Mouse (Mus musculus) liver, embryonic 16.5 days (tissue): ENCODE results near the gene Gm19684. TPM values are rescaled to one million over a fixed set of nuclear protein-coding genes. Genes with fewer than 3 reads are reported as not detected.
"Not testable (repeated sequence)": the region's sequence is repeated elsewhere in the genome, so short reads cannot be mapped to it uniquely, and the experiment has no call there.

Source experiments
- ATAC-seq: fragments of 200-750 bp; cut with Nextera tagmentation; 2 replicates; pipeline ENCODE4 v1.8.0; 2017; ENCODE audit warnings: low read depth, mild to moderate bottlenecking, moderate number of reproducible peaks, moderate library complexity
- H3K27ac ChIP-seq: fragments of 300-500 bp; sonication (generic); 2 replicates; pipeline ENCODE4 v1.5.1; 2014; ENCODE audit warnings: mild to moderate bottlenecking, low read length
- H3K27me3 ChIP-seq: fragments of 300-500 bp; sonication (generic); 2 replicates; pipeline ENCODE4 v1.6.1; 2014; ENCODE audit warnings: low read depth, low read length, mixed read lengths; ENCODE audit not compliant: control insufficient read depth, insufficient read depth
- H3K36me3 ChIP-seq: fragments of 300-500 bp; sonication (generic); 2 replicates; pipeline ENCODE4 v1.6.1; 2014; ENCODE audit warnings: mild to moderate bottlenecking; ENCODE audit not compliant: control insufficient read depth, insufficient read depth
- H3K4me1 ChIP-seq: fragments of 300-500 bp; sonication (generic); 2 replicates; pipeline ENCODE4 v1.6.1; 2014; ENCODE audit warnings: low read depth, low read length, mixed read lengths; ENCODE audit not compliant: control insufficient read depth
- H3K4me2 ChIP-seq: fragments of 300-500 bp; sonication (generic); 2 replicates; pipeline ENCODE4 v1.6.1; 2014; ENCODE audit warnings: low read depth, low read length, mixed read lengths
- H3K4me3 ChIP-seq: fragments of 300-500 bp; sonication (generic); 2 replicates; pipeline ENCODE4 v1.5.1; 2014; ENCODE audit warnings: low read depth, mild to moderate bottlenecking, low read length
- H3K9ac ChIP-seq: fragments of 300-500 bp; sonication (generic); 2 replicates; pipeline ENCODE4 v1.6.1; 2014; ENCODE audit warnings: low read depth, low read length
- H3K9me3 ChIP-seq: fragments of 300-500 bp; sonication (generic); replicated peaks from 2 replicates; pipeline ENCODE4 v1.6.1; 2016; ENCODE audit warnings: low read length; ENCODE audit not compliant: control insufficient read depth
- WGBS: fragments of 180-500 bp; shearing (Covaris S2); extraction: QIAGEN DNeasy Blood & Tissue Kit; methylation state at CpG from one replicate; pipeline ENCODE4 v1.1.7; 2014; ENCODE audit not compliant: insufficient replicate concordance; 5-methylcytosine and 5-hydroxymethylcytosine counted together
- polyA plus RNA-seq: library from polyadenylated mRNA; unstranded; fragments of >200 nt; fragmentation: Nextera tagmentation; extraction: Ambion mirVana; gene quantifications from 2 replicates; pipeline ENCODE4 v1.2.1, GENCODE M21; 2015

Gene Gm19684
- polyA plus RNA-seq, 1 experiment from 2014 or later = not detected

GRCm38 (mm10) chr17:36168039-36168652 lies 46.7 kb downstream of the Gm19684 start, which contains the start of gene Gm8909:
Gene Gm8909 (minus strand): TSS chr17:36168537.
- H3K4me1 ChIP-seq = no peaks in the 10 kb centered on the region
- H3K9ac ChIP-seq = no peak within 1 kb of the TSS
- 3% methylated on average over 63 of the region's 63 CpGs for WGBS
- H3K27ac ChIP-seq = no peak within 1 kb of the TSS
- peak within 1 kb of the TSS; percentile 51 for H3K4me2 ChIP-seq
- no peaks in the 10 kb centered on the region for H3K36me3 ChIP-seq
- H3K27me3 ChIP-seq = peaks cover 47% of the 10 kb centered on the region
- H3K4me3 ChIP-seq = peak within 1 kb of the TSS; percentile 58
- ATAC-seq = no peak
- no peaks in the 10 kb centered on the region for H3K9me3 ChIP-seq

GRCm38 (mm10) chr17:36169094-36169493 lies 47.6 kb downstream of the Gm19684 start:
- not testable (repeated sequence) for H3K9ac ChIP-seq, H3K27ac ChIP-seq, ATAC-seq, H3K36me3 ChIP-seq, H3K4me1 ChIP-seq, H3K4me2 ChIP-seq, H3K9me3 ChIP-seq, H3K4me3 ChIP-seq
- H3K27me3 ChIP-seq = peaks cover 47% of the 10 kb centered on the region
- WGBS = no CpG with 5 or more reads among the region's 1 CpGs

- no peak for ATAC-seq
These were observed 48.3 kb downstream of the Gm19684 start for GRCm38 (mm10) chr17:36169753-36170152.

GRCm38 (mm10) chr17:36170287-36170814 lies 48.9 kb downstream of the Gm19684 start:
- ATAC-seq = no peak
- Histone ChIP-seq H3K4me2 (no peak overlapping the region), H3K27ac (no peak overlapping the region), H3K27me3 (peaks cover 38% of the 10 kb centered on the region), H3K4me3 (no peak overlapping the region), H3K4me1 (no peaks in the 10 kb centered on the region), H3K9me3 (no peaks in the 10 kb centered on the region), H3K36me3 (no peaks in the 10 kb centered on the region), H3K9ac (no peak overlapping the region)
- 12% methylated on average over 1 of the region's 1 CpGs for WGBS

More at GRCm38 (mm10) chr17:36169753-36170152, 48.3 kb downstream of the Gm19684 start:
- no peaks in the 10 kb centered on the region for H3K36me3 ChIP-seq
- no peak overlapping the region for H3K9ac ChIP-seq
- peaks cover 44% of the 10 kb centered on the region for H3K27me3 ChIP-seq
- H3K9me3 ChIP-seq = no peaks in the 10 kb centered on the region
- no peak overlapping the region for H3K4me3 ChIP-seq
- H3K27ac ChIP-seq = no peak overlapping the region
- H3K4me2 ChIP-seq = no peak overlapping the region
- no peaks in the 10 kb centered on the region for H3K4me1 ChIP-seq

GRCm38 (mm10) chr17:36176132-36176531 lies 54.7 kb downstream of the Gm19684 start:
- not testable (repeated sequence) for ATAC-seq, H3K9ac ChIP-seq, H3K4me2 ChIP-seq, H3K4me1 ChIP-seq, H3K27ac ChIP-seq, H3K9me3 ChIP-seq, H3K36me3 ChIP-seq, H3K4me3 ChIP-seq
- no CpG with 5 or more reads among the region's 2 CpGs for WGBS
- H3K27me3 ChIP-seq = peaks cover 10% of the 10 kb centered on the region

- not testable (repeated sequence) for H3K27ac ChIP-seq
- WGBS = under 1% methylated on average over 40 of the region's 40 CpGs
These were observed 57.5 kb downstream of the Gm19684 start for GRCm38 (mm10) chr17:36178938-36179337.

More at GRCm38 (mm10) chr17:36178938-36179337, 57.5 kb downstream of the Gm19684 start:
- Histone ChIP-seq H3K4me3 (peak overlapping the region; percentile 8; the same call in 1 of the 2 replicates), H3K27me3 (peaks cover 14% of the 10 kb centered on the region), H3K4me2 (peak overlapping the region; percentile 20; the same call in 1 of the 2 replicates)
- not testable (repeated sequence) for H3K9me3 ChIP-seq, H3K36me3 ChIP-seq, H3K4me1 ChIP-seq, ATAC-seq, H3K9ac ChIP-seq

Other genes starting within 250 kb of the Gm19684 start
- 29.1 and 29.8 TPM in 2 replicates for gene Dhx16, start 241.9 kb upstream of the Gm19684 start, polyA plus RNA-seq
- gene 2310061I04Rik, start 224.2 kb upstream of the Gm19684 start, polyA plus RNA-seq = 7.9 and 8.0 TPM in 2 replicates
- 7.4 and 7.7 TPM in 2 replicates for gene Atat1, start 211.6 kb upstream of the Gm19684 start, polyA plus RNA-seq
- 56.3 and 60.9 TPM in 2 replicates for gene Mrps18b, start 205.3 kb upstream of the Gm19684 start, polyA plus RNA-seq
- 22.2 and 24.7 TPM in 2 replicates for gene Ppp1r10, start 205.2 kb upstream of the Gm19684 start, polyA plus RNA-seq
- gene Abcf1, start 151.9 kb upstream of the Gm19684 start, polyA plus RNA-seq = 42.4 and 43.9 TPM in 2 replicates
- 8.8 and 8.9 TPM in 2 replicates for gene Gnl1, start 141.8 kb upstream of the Gm19684 start, polyA plus RNA-seq
- gene Prr3, start 141.4 kb upstream of the Gm19684 start, polyA plus RNA-seq = 5.5 and 5.9 TPM in 2 replicates
- 6.6 and 7.9 TPM in 2 replicates for gene H2-T24, start 101.1 kb upstream of the Gm19684 start, polyA plus RNA-seq
- gene H2-T23, start 88.8 kb upstream of the Gm19684 start, polyA plus RNA-seq = 69.6 and 73.5 TPM in 2 replicates
- gene H2-T22, start 78.9 kb upstream of the Gm19684 start, polyA plus RNA-seq = 11.3 and 13.4 TPM in 2 replicates
- gene Gm6034, start 78.7 kb upstream of the Gm19684 start, polyA plus RNA-seq = not detected in 2 replicates
- 0.20 TPM in 1 of 2 replicates, not detected in the other for gene Gm11127, start 63.3 kb upstream of the Gm19684 start, polyA plus RNA-seq
- gene Gm7030, start 7.7 kb downstream of the Gm19684 start, polyA plus RNA-seq = not detected in 2 replicates
- not detected in 2 replicates for gene Gm8909, start 46.9 kb downstream of the Gm19684 start, polyA plus RNA-seq
- 0.19 TPM in 1 of 2 replicates, not detected in the other for gene H2-T3, start 68.6 kb downstream of the Gm19684 start, polyA plus RNA-seq
- 54.1 and 59.3 TPM in 2 replicates for gene Rpp21, start 136.4 kb downstream of the Gm19684 start, polyA plus RNA-seq
- 4.6 and 5.0 TPM in 2 replicates for gene Trim39, start 150.6 kb downstream of the Gm19684 start, polyA plus RNA-seq
- gene H2-M10.2, start 164.8 kb downstream of the Gm19684 start, polyA plus RNA-seq = not detected in 2 replicates
- gene H2-M10.1, start 204.5 kb downstream of the Gm19684 start, polyA plus RNA-seq = not detected in 2 replicates
- not detected in 2 replicates for gene H2-M10.3, start 246.7 kb downstream of the Gm19684 start, polyA plus RNA-seq